Mouse (Mus musculus) heart, postnatal 0 days (tissue): Measurements from ENCODE around the gene Hspa12a.

ENCODE experiments used
- CTCF ChIP-seq: IDR thresholded peaks from 2 replicates; pipeline ENCODE4 v1.5.1; 2016; ENCODE audit warnings: antibody characterized with exemption, control low read depth, low read depth
- EP300 ChIP-seq: IDR thresholded peaks from 2 replicates; pipeline ENCODE4 v1.6.1; 2016; ENCODE audit warnings: antibody characterized with exemption, low read depth

- TF ChIP-seq CTCF (no peak), EP300 (no peak)
These were observed 88.6 kb downstream of the Hspa12a start for GRCm38 (mm10) chr19:58854899-58855298.
